In genomic region chr2:166448161-166448560, GRCm38 (mm10) we compare ENCODE assay signal across 8 mouse cellular contexts.
A peak's percentile ranks its signal among the peaks of the same experiment; 100 is the strongest.
DNase-seq lines count a peak whose midpoint lies in the region; ATAC-seq and TF ChIP-seq lines count a peak whose summit lies in the region.

No protein-coding gene starts in this region.

- H3K4me1 ChIP-seq in heart, embryonic 12.5 days (replicated peaks) = peaks cover 49% of the 10 kb centered on the region

- H3K36me3 ChIP-seq in heart, embryonic 12.5 days = no peaks in the 10 kb centered on the region

- no peak overlapping the region for H3K4me3 ChIP-seq in heart, embryonic 12.5 days

- POLR2A ChIA-PET in Patski (lab: Charles Lee) = no interaction called here

- in situ Hi-C loops in Patski (cut with MboI; ENCODE audit: low pct_unique_long_range_greater_than_20kb) = loop anchor here (5.0 kb wide), 1 partner anchor 291 kb away; the partner anchor contains the start of gene Sulf2

- no peak overlapping the region for H3K9ac ChIP-seq in heart, embryonic 12.5 days

- 51% methylated on average over 11 of the region's 11 CpGs for WGBS in heart, embryonic 12.5 days

- TF ChIP-seq CTCF in Patski (IDR thresholded peaks at IDR 0.05) = no peak

- H3K4me2 ChIP-seq in heart, embryonic 12.5 days = no peak overlapping the region

- peak; percentile 49 for DNase-seq in layer of hippocampus, adult 9-11 months
- no peak for DNase-seq in layer of hippocampus, adult 9-10 months (ENCODE audit: low spot score)
- peak; percentile 99 for DNase-seq in Patski (ENCODE audit: low read depth, low spot score)
- peak; percentile 89 to 90 for DNase-seq in cerebellum, postnatal 14 days
- DNase-seq in kidney, postnatal 4 days = peak; percentile 50 to 63
- DNase-seq in embryo, embryonic 9.5 days (ENCODE audit: extremely low spot score) = no peak

- H3K27ac ChIP-seq in heart, embryonic 12.5 days (ENCODE audit: poor library complexity, severe bottlenecking) = peak overlapping the region; percentile 14; the same call in 1 of the 2 replicates

- H3K9me3 ChIP-seq in heart, embryonic 12.5 days (replicated peaks) = no peaks in the 10 kb centered on the region

- peak; percentile 73 for ATAC-seq in Patski
- no peak for ATAC-seq in heart, embryonic 12.5 days (ENCODE audit: insufficient number of reproducible peaks, low FRiP score)
- ATAC-seq in granulocyte monocyte progenitor cell, adult 5-6 weeks (replicated peaks; ENCODE audit: poor library complexity, severe bottlenecking) = no peak

- H3K27me3 ChIP-seq in Patski = no peaks in the 10 kb centered on the region
- no peaks in the 10 kb centered on the region for H3K27me3 ChIP-seq in heart, embryonic 12.5 days (replicated peaks)

- CTCF ChIA-PET in Patski (lab: Charles Lee) = interaction anchor here (1.4 kb wide), 1 partner anchor 10 kb away, joined by 3 read pairs; no protein-coding TSS in a partner anchor

Comparison
In these comparisons a context has a peak if more than half of its experiments do, and no peak if none do; other contexts are left out.
1. DNase-seq: peak in layer of hippocampus, adult 9-11 months (single experiment), Patski (single experiment), cerebellum, postnatal 14 days (2 of 2) and kidney, postnatal 4 days (2 of 2); none in layer of hippocampus, adult 9-10 months (single experiment) and embryo, embryonic 9.5 days (single experiment).